Mouse (Mus musculus) kidney, embryonic 14.5 days (tissue): ENCODE results near the gene Tbata. TPM values are rescaled to one million over a fixed set of nuclear protein-coding genes. Genes with fewer than 3 reads are reported as not detected.

Experiments used
- ATAC-seq: fragments of 200-750 bp; cut with Nextera tagmentation; 2 replicates; pipeline ENCODE4 v1.8.0; 2017; ENCODE audit warnings: moderate number of reproducible peaks, mild to moderate bottlenecking, moderate TSS enrichment, moderate library complexity; ENCODE audit not compliant: low FRiP score, low TSS enrichment
- H3K27ac ChIP-seq: fragments of 300-500 bp; sonication (generic); 2 replicates; pipeline ENCODE4 v1.5.1; 2014; ENCODE audit warnings: low read depth, mild to moderate bottlenecking, low read length, moderate library complexity, mixed read lengths
- H3K27me3 ChIP-seq: fragments of 300-500 bp; sonication (generic); 2 replicates; pipeline ENCODE4 v1.6.1; 2014; ENCODE audit warnings: mild to moderate bottlenecking, low read length; ENCODE audit not compliant: control insufficient read depth, insufficient read depth
- H3K36me3 ChIP-seq: fragments of 300-500 bp; sonication (generic); 2 replicates; pipeline ENCODE4 v1.6.1; 2014; ENCODE audit warnings: low read length, mixed read lengths; ENCODE audit not compliant: control insufficient read depth, insufficient read depth
- H3K4me1 ChIP-seq: fragments of 300-500 bp; sonication (generic); 2 replicates; pipeline ENCODE4 v1.6.1; 2014; ENCODE audit warnings: low read length, mixed read lengths; ENCODE audit not compliant: control insufficient read depth, insufficient read depth
- H3K4me2 ChIP-seq: fragments of 300-500 bp; sonication (generic); replicated peaks from 2 replicates; pipeline ENCODE4 v1.6.1; 2014; ENCODE audit warnings: low read depth, mild to moderate bottlenecking, low read length
- H3K4me3 ChIP-seq: fragments of 300-500 bp; sonication (generic); 2 replicates; pipeline ENCODE4 v1.5.1; 2014; ENCODE audit warnings: mild to moderate bottlenecking, low read length
- H3K9ac ChIP-seq: fragments of 300-500 bp; sonication (generic); 2 replicates; pipeline ENCODE4 v1.6.1; 2014; ENCODE audit warnings: low read depth, mild to moderate bottlenecking, low read length, moderate library complexity
- H3K9me3 ChIP-seq: fragments of 300-500 bp; sonication (generic); 2 replicates; pipeline ENCODE4 v1.6.1; 2016; ENCODE audit warnings: low read length; ENCODE audit not compliant: control insufficient read depth
- WGBS: fragments of 180-500 bp; shearing (Covaris S2); extraction: QIAGEN DNeasy Blood & Tissue Kit; methylation state at CpG from one replicate; pipeline ENCODE4 v1.1.7; 2014; 5-methylcytosine and 5-hydroxymethylcytosine counted together
- polyA plus RNA-seq: library from polyadenylated mRNA; unstranded; fragments of >200 nt; fragmentation: Nextera tagmentation; extraction: Ambion mirVana; gene quantifications from 2 replicates; pipeline ENCODE4 v1.2.1, GENCODE M21; 2014

Tbata gene
- polyA plus RNA-seq, 1 experiment from 2014 or later: not detected

GRCm38 (mm10) chr10:61158594-61158993 is 13.2 kb upstream of the Tbata start:
- Histone ChIP-seq H3K4me3 (no peak overlapping the region), H3K9me3 (no peaks in the 10 kb centered on the region), H3K4me1 (no peaks in the 10 kb centered on the region), H3K36me3 (no peaks in the 10 kb centered on the region), H3K4me2 (no peak overlapping the region), H3K27ac (no peak overlapping the region), H3K27me3 (no peaks in the 10 kb centered on the region), H3K9ac (no peak overlapping the region)
- WGBS: 33% methylated on average over 3 of the region's 3 CpGs
- ATAC-seq: peak; percentile 55

GRCm38 (mm10) chr10:61160089-61160488 is 11.7 kb upstream of the Tbata start:
- Histone ChIP-seq H3K9ac (no peak overlapping the region; the same call in 1 of the 2 replicates), H3K4me1 (no peaks in the 10 kb centered on the region), H3K27me3 (no peaks in the 10 kb centered on the region), H3K27ac (no peak overlapping the region), H3K4me3 (no peak overlapping the region), H3K4me2 (no peak overlapping the region), H3K36me3 (no peaks in the 10 kb centered on the region), H3K9me3 (no peaks in the 10 kb centered on the region)
- ATAC-seq: no peak
- 73% methylated on average over 7 of the region's 7 CpGs for WGBS

GRCm38 (mm10) chr10:61160671-61161070 is 11.1 kb upstream of the Tbata start:
- 73% methylated on average over 4 of the region's 4 CpGs for WGBS
- H3K9ac ChIP-seq: no peak overlapping the region
- H3K4me2 ChIP-seq: no peak overlapping the region
- no peaks in the 10 kb centered on the region for H3K27me3 ChIP-seq
- no peaks in the 10 kb centered on the region for H3K36me3 ChIP-seq
- H3K9me3 ChIP-seq: no peaks in the 10 kb centered on the region
- no peak overlapping the region for H3K27ac ChIP-seq
- no peak for ATAC-seq
- no peak overlapping the region for H3K4me3 ChIP-seq
- no peaks in the 10 kb centered on the region for H3K4me1 ChIP-seq

DNA sequence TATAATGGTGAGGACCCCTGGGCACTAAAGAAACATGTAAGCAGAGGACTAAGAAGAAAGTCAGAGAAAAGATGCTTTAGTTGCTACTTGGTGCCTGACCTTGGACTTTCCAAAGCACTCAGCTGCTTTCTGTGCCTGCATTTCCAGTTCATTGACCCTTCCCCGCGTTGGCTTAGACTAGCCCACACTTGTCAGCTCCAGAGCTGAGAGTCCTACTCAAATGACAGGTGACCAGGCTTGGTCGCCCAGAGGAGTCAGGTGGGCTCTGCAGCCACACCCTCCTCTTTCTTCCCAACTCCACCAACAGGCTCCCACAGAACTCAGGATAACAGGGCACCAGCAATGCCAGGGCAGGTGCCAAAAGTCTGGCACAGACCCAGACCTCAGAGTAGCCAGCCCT is 9.4 kb upstream of the Tbata start:
- ATAC-seq: no peak
- Histone ChIP-seq H3K4me1 (no peaks in the 10 kb centered on the region), H3K36me3 (no peaks in the 10 kb centered on the region), H3K27ac (no peak overlapping the region), H3K9me3 (no peaks in the 10 kb centered on the region), H3K9ac (no peak overlapping the region), H3K4me2 (no peak overlapping the region), H3K27me3 (no peaks in the 10 kb centered on the region), H3K4me3 (no peak overlapping the region)
- 37% methylated on average over 3 of the region's 3 CpGs for WGBS

- Histone ChIP-seq H3K4me3 (no peak overlapping the region), H3K27me3 (0 out of 2 replicates have a peak, but pooled peaks cover 4% of the 10 kb centered on the region), H3K9me3 (no peaks in the 10 kb centered on the region), H3K36me3 (no peaks in the 10 kb centered on the region), H3K4me2 (no peak overlapping the region), H3K4me1 (no peaks in the 10 kb centered on the region), H3K9ac (no peak overlapping the region), H3K27ac (no peak overlapping the region)
- ATAC-seq: no peak
- WGBS: 39% methylated on average over 9 of the region's 9 CpGs
Observed at GRCm38 (mm10) chr10:61167333-61168096, 4.2 kb upstream of the Tbata start.

DNA sequence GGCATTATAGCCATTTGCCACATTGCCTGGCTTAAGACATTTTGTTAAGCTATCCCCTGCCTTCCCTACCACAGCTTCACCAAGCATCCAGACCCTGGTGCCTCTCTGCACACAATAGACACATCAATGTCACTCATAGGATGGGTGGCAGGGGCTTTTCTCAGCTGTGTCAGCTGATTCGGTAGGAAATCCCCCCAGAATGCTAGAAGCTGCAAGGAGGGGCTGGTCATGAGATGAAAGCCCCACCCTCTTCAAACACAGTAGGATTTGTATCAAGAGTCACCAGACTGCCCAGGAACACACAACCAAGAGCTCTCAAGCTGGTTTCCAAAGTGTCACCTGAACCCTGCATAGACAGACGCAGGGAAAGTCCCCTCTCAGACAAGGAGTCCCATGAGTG is 3.4 kb upstream of the Tbata start:
- H3K9me3 ChIP-seq: no peaks in the 10 kb centered on the region
- no peak overlapping the region for H3K4me2 ChIP-seq
- WGBS: 64% methylated on average over 2 of the region's 2 CpGs
- no peaks in the 10 kb centered on the region for H3K4me1 ChIP-seq
- no peak overlapping the region for H3K9ac ChIP-seq
- H3K36me3 ChIP-seq: no peaks in the 10 kb centered on the region
- no peak overlapping the region for H3K27ac ChIP-seq
- no peak for ATAC-seq
- H3K4me3 ChIP-seq: no peak overlapping the region
- 0 out of 2 replicates have a peak, but pooled peaks cover 4% of the 10 kb centered on the region for H3K27me3 ChIP-seq

- no peak overlapping the region for H3K9ac ChIP-seq
- no peaks in the 10 kb centered on the region for H3K36me3 ChIP-seq
- H3K9me3 ChIP-seq: no peaks in the 10 kb centered on the region
- no peak for ATAC-seq
- peaks cover 9% of the 10 kb centered on the region; the same call in 1 of the 2 replicates for H3K27me3 ChIP-seq
- H3K4me2 ChIP-seq: no peak overlapping the region
- H3K4me3 ChIP-seq: no peak overlapping the region
- 79% methylated on average over 4 of the region's 4 CpGs for WGBS
- no peak overlapping the region for H3K27ac ChIP-seq
- H3K4me1 ChIP-seq: no peaks in the 10 kb centered on the region
Observed at GRCm38 (mm10) chr10:61172496-61172895, 742 bp downstream of the Tbata start.

- H3K4me1 ChIP-seq: no peaks in the 10 kb centered on the region
- no peak overlapping the region for H3K4me2 ChIP-seq
- H3K9me3 ChIP-seq: no peaks in the 10 kb centered on the region
- peaks cover 5% of the 10 kb centered on the region; the same call in 1 of the 2 replicates for H3K27me3 ChIP-seq
- H3K4me3 ChIP-seq: no peak overlapping the region
- ATAC-seq: no peak
- H3K36me3 ChIP-seq: no peaks in the 10 kb centered on the region
- no peak overlapping the region for H3K9ac ChIP-seq
- H3K27ac ChIP-seq: no peak overlapping the region
- WGBS: 41% methylated on average over 12 of the region's 13 CpGs
Observed at GRCm38 (mm10) chr10:61174711-61175441, 3.1 kb downstream of the Tbata start.
